Mouse (Mus musculus) MEL (cell line): ENCODE results near the gene Rasgef1b. TPM values are rescaled to one million over a fixed set of nuclear protein-coding genes. Genes with fewer than 3 reads are reported as not detected.

Experiments used
- DNase-seq: peaks from one replicate; pipeline ENCODE4 v3.0.0; 2011; ENCODE audit warnings: low read depth, low spot score
- H3K27ac ChIP-seq: 2 replicates; pipeline ENCODE4 v1.5.1; 2012; ENCODE audit warnings: low read depth, mild to moderate bottlenecking, control low read depth, low read length, moderate library complexity; ENCODE audit not compliant: control insufficient read depth
- H3K27me3 ChIP-seq, 2 experiments: fragments of 150-350 bp in 1 of 2; sonication (generic) in 1 of 2; 2 replicates each; pipeline ENCODE4 v1.6.1; 2012; ENCODE audit warnings: low read length in 2 of 2, mild to moderate bottlenecking in 2 of 2, improper control_type of control experiment in 1 of 2, moderate library complexity in 1 of 2; ENCODE audit not compliant: insufficient read depth in 2 of 2, control insufficient read depth in 1 of 2
- H3K36me3 ChIP-seq, 2 experiments: 2 replicates each; pipeline ENCODE4 v1.6.1; 2012 to 2014; ENCODE audit warnings: low read length in 2 of 2, improper control_type of control experiment in 1 of 2, inconsistent platforms in 1 of 2, mild to moderate bottlenecking in 1 of 2; ENCODE audit not compliant: insufficient read depth in 2 of 2, control insufficient read depth in 1 of 2
- H3K4me1 ChIP-seq, 2 experiments: fragments of 150-350 bp in 1 of 2; sonication (generic) in 1 of 2; 2 replicates each; pipeline ENCODE4 v1.6.1; 2012; ENCODE audit warnings: low read length in 2 of 2, improper control_type of control experiment in 1 of 2, mild to moderate bottlenecking in 1 of 2; ENCODE audit not compliant: insufficient read depth in 2 of 2, control insufficient read depth in 1 of 2
- H3K4me3 ChIP-seq, 2 experiments: fragments of 150-350 bp in 1 of 2; sonication (generic) in 1 of 2; 2 replicates each; pipeline ENCODE4 v1.5.1; 2012; ENCODE audit warnings: low read depth in 2 of 2, low read length in 2 of 2, mild to moderate bottlenecking in 2 of 2, moderate library complexity in 2 of 2, control low read depth in 1 of 2, improper control_type of control experiment in 1 of 2; ENCODE audit not compliant: control insufficient read depth in 1 of 2, insufficient read depth in 1 of 2
- H3K79me2 ChIP-seq: 2 replicates; pipeline ENCODE4 v1.6.1; 2012; ENCODE audit warnings: mild to moderate bottlenecking, low read length, moderate library complexity; ENCODE audit not compliant: control insufficient read depth, poor library complexity, insufficient read depth
- H3K9ac ChIP-seq: 2 replicates; pipeline ENCODE4 v1.6.1; 2012; ENCODE audit warnings: low read depth, mild to moderate bottlenecking, control low read depth, low read length, moderate library complexity; ENCODE audit not compliant: control insufficient read depth, poor library complexity, severe bottlenecking
- H3K9me3 ChIP-seq: fragments of 150-350 bp; sonication (generic); replicated peaks from 2 replicates; pipeline ENCODE4 v1.6.1; 2012; ENCODE audit warnings: mild to moderate bottlenecking, low read length, improper control_type of control experiment, moderate library complexity; ENCODE audit not compliant: insufficient read depth
- CHD1 ChIP-seq: IDR thresholded peaks from 2 replicates; pipeline ENCODE4 v1.6.1; 2012; ENCODE audit warnings: low read depth, mild to moderate bottlenecking, inconsistent platforms, low read length, improper control_type of control experiment
- CHD2 ChIP-seq: IDR thresholded peaks from 2 replicates; pipeline ENCODE4 v1.6.1; 2011; ENCODE audit warnings: low read length, improper control_type of control experiment
- CTCF ChIP-seq, 3 experiments: IDR thresholded peaks in 2 of 3; conservative IDR thresholded peaks in 1 of 3; 2 replicates each; pipeline ENCODE4 v1.5.1; 2011 to 2012; ENCODE audit warnings: low read length in 3 of 3, low read depth in 2 of 3, mild to moderate bottlenecking in 2 of 3, improper control_type of control experiment in 1 of 3, inconsistent platforms in 1 of 3, mixed read lengths in 1 of 3, moderate library complexity in 1 of 3; ENCODE audit not compliant: control insufficient read depth in 1 of 3, insufficient read depth in 1 of 3, poor library complexity in 1 of 3, severe bottlenecking in 1 of 3
- EP300 ChIP-seq, 2 experiments: IDR thresholded peaks; 2 replicates each; pipeline ENCODE4 v1.6.1; 2011; ENCODE audit warnings: improper control_type of control experiment in 2 of 2, low read length in 2 of 2, low read depth in 1 of 2, mild to moderate bottlenecking in 1 of 2
- ETS1 ChIP-seq: IDR thresholded peaks from 2 replicates; pipeline ENCODE4 v1.6.1; 2012; ENCODE audit warnings: low read depth, mild to moderate bottlenecking, inconsistent platforms, low read length, improper control_type of control experiment, moderate library complexity
- GABPA ChIP-seq: IDR thresholded peaks from 2 replicates; pipeline ENCODE4 v1.6.1; 2012; ENCODE audit warnings: low read depth, mild to moderate bottlenecking, inconsistent platforms, low read length, improper control_type of control experiment, moderate library complexity
- JUND ChIP-seq: IDR thresholded peaks from 2 replicates; pipeline ENCODE4 v1.6.1; 2011; ENCODE audit warnings: low read depth, mild to moderate bottlenecking, improper control_type of control experiment, low read length
- KAT2A ChIP-seq: conservative IDR thresholded peaks from 2 replicates; pipeline ENCODE4 v1.6.1; 2012; ENCODE audit warnings: low read depth, low read length, improper control_type of control experiment, inconsistent platforms
- MAZ ChIP-seq: IDR thresholded peaks from 2 replicates; pipeline ENCODE4 v1.6.1; 2012; ENCODE audit warnings: low read depth, mild to moderate bottlenecking, inconsistent platforms, low read length, improper control_type of control experiment
- MEF2A ChIP-seq: IDR thresholded peaks from 2 replicates; pipeline ENCODE4 v1.6.1; 2014; ENCODE audit warnings: low read depth, mild to moderate bottlenecking, inconsistent platforms, low read length, improper control_type of control experiment; ENCODE audit not compliant: poor library complexity, insufficient replicate concordance, severe bottlenecking; ENCODE audit errors: extremely low read depth
- MYC ChIP-seq: IDR thresholded peaks from 2 replicates; pipeline ENCODE4 v1.6.1; 2011; ENCODE audit warnings: low read depth, mild to moderate bottlenecking, low read length, improper control_type of control experiment, moderate library complexity
- NELFE ChIP-seq: IDR thresholded peaks from 2 replicates; pipeline ENCODE4 v1.6.1; 2011; ENCODE audit warnings: low read depth, low read length, improper control_type of control experiment
- POLR2AphosphoS2 ChIP-seq: IDR thresholded peaks from 2 replicates; pipeline ENCODE4 v1.6.1; 2011; ENCODE audit warnings: low read length, improper control_type of control experiment
- POLR2AphosphoS5 ChIP-seq: IDR thresholded peaks from 2 replicates; pipeline ENCODE4 v1.6.1; 2012; ENCODE audit warnings: low read depth, borderline replicate concordance, mild to moderate bottlenecking, inconsistent platforms, low read length, moderate library complexity, mixed read lengths
- RCOR1 ChIP-seq: IDR thresholded peaks from 2 replicates; pipeline ENCODE4 v1.6.1; 2012; ENCODE audit warnings: low read depth, mild to moderate bottlenecking, inconsistent platforms, low read length, improper control_type of control experiment
- SMC3 ChIP-seq: IDR thresholded peaks from 2 replicates; pipeline ENCODE4 v1.6.1; 2011; ENCODE audit warnings: low read depth, low read length, improper control_type of control experiment
- TAL1 ChIP-seq: IDR thresholded peaks from 2 replicates; pipeline ENCODE4 v1.6.1; 2012; ENCODE audit warnings: mild to moderate bottlenecking, inconsistent platforms, low read length, moderate library complexity, mixed read lengths
- TBP ChIP-seq: IDR thresholded peaks from 2 replicates; pipeline ENCODE4 v1.8.0; 2011; ENCODE audit warnings: low read depth, low read length, improper control_type of control experiment
- TCF12 ChIP-seq: IDR thresholded peaks from 2 replicates; pipeline ENCODE4 v1.6.1; 2014; ENCODE audit warnings: low read depth, mild to moderate bottlenecking, inconsistent platforms, low read length, improper control_type of control experiment, moderate library complexity
- UBTF ChIP-seq: IDR thresholded peaks from 2 replicates; pipeline ENCODE4 v1.6.1; 2012; ENCODE audit warnings: low read depth, mild to moderate bottlenecking, inconsistent platforms, low read length, improper control_type of control experiment, moderate library complexity, borderline replicate concordance; ENCODE audit not compliant: insufficient read depth
- USF2 ChIP-seq, 2 experiments: IDR thresholded peaks; 2 replicates each; pipeline ENCODE4 v1.6.1; 2011 to 2012; ENCODE audit warnings: improper control_type of control experiment in 2 of 2, low read length in 2 of 2, borderline replicate concordance in 1 of 2, inconsistent platforms in 1 of 2, low read depth in 1 of 2, mild to moderate bottlenecking in 1 of 2; ENCODE audit not compliant: insufficient read depth in 1 of 2
- ZC3H11A ChIP-seq: IDR thresholded peaks from 2 replicates; pipeline ENCODE4 v1.6.1; 2012; ENCODE audit warnings: low read depth, mild to moderate bottlenecking, inconsistent platforms, low read length, improper control_type of control experiment
- ZMIZ1 ChIP-seq: IDR thresholded peaks from 2 replicates; pipeline ENCODE4 v1.6.1; 2012; ENCODE audit warnings: low read depth, mild to moderate bottlenecking, inconsistent platforms, low read length, improper control_type of control experiment, moderate library complexity
- ZNF384 ChIP-seq: IDR thresholded peaks from 2 replicates; pipeline ENCODE4 v1.6.1; 2012; ENCODE audit warnings: low read depth, mild to moderate bottlenecking, inconsistent platforms, low read length, improper control_type of control experiment
- polyA plus RNA-seq, 2 experiments: library from polyadenylated mRNA; stranded (reverse) in 1 of 2; unstranded in 1 of 2; fragments of >175 nt in 1 of 2; fragments of >200 nt in 1 of 2; gene quantifications; 2 replicates each; pipeline versions ENCODE4 v1.2.1 to v1.2.4; 2012; ENCODE audit warnings: low replicate concordance in 2 of 2, low read depth in 1 of 2; ENCODE audit not compliant: insufficient read length in 2 of 2, insufficient read depth in 1 of 2, missing spikeins in 1 of 2
- total RNA-seq: library from RNA; depleted of rRNA; stranded (reverse); fragments of 300-350 nt; gene quantifications from 2 replicates; pipeline ENCODE4 v1.2.3, GENCODE M21; 2012

Gene Rasgef1b
- total and polyA plus RNA-seq, 3 experiments: not detected

GRCm38 (mm10) chr5:99368615-99369014 lies 360.2 kb downstream of the Rasgef1b start:
- Histone ChIP-seq H3K9me3 (no peaks in the 10 kb centered on the region), H3K9ac (no peak overlapping the region), H3K27ac (no peak overlapping the region), H3K4me1 (no peaks in the 10 kb centered on the region), H3K4me3 (no peak overlapping the region), H3K27me3 (no peaks in the 10 kb centered on the region; a peak in 1 of 4 replicates), H3K79me2 (no peaks in the 10 kb centered on the region)
- DNase-seq: no peak
- no peak for TF ChIP-seq NELFE
- no peak for TF ChIP-seq ZC3H11A
- no peak for TF ChIP-seq TCF12
- TF ChIP-seq RCOR1: no peak
- no peak for TF ChIP-seq ETS1
- no peak for TF ChIP-seq TAL1
- no peak for TF ChIP-seq MAZ
- no peak for TF ChIP-seq CTCF (IDR thresholded peaks at IDR 0.05 in 2 of 3, conservative IDR thresholded peaks at IDR 0.05 in 1 of 3; ENCODE audit: control insufficient read depth in 1 of 3, insufficient read depth in 1 of 3, low read depth in 2 of 3, low read length in 3 of 3, poor library complexity in 1 of 3, severe bottlenecking in 1 of 3)
- TF ChIP-seq JUND: no peak
- TF ChIP-seq MEF2A: no peak
- no peak for TF ChIP-seq USF2 (IDR thresholded peaks at IDR 0.05; ENCODE audit: borderline replicate concordance in 1 of 2, insufficient read depth in 1 of 2, low read depth in 1 of 2, low read length in 2 of 2)
- TF ChIP-seq TBP: no peak
- no peak for TF ChIP-seq CHD1
- no peak for TF ChIP-seq EP300 (IDR thresholded peaks at IDR 0.05; ENCODE audit: low read depth in 1 of 2, low read length in 2 of 2)
- TF ChIP-seq ZNF384: no peak
- TF ChIP-seq SMC3: no peak
- TF ChIP-seq ZMIZ1: no peak
- TF ChIP-seq POLR2AphosphoS5: no peak
- no peak for TF ChIP-seq KAT2A
- TF ChIP-seq, all 39 proteins: peak for 0
- H3K36me3 ChIP-seq: no peaks in the 10 kb centered on the region

DNA sequence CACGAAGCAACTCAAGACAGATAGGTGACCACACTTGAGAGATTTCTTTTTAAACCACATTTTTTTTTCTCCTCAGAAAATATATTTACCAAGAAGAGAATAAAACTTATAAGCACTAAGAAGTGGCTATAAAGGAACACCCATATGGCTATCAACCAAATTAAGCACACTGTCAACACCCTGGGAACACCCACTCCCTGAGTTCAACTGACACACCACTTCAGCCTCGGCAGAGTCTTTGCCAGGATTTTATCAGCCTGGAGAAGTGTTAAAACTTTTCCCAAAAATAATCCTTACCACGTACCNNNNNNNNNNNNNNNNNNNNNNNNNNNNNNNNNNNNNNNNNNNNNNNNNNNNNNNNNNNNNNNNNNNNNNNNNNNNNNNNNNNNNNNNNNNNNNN lies 368.3 kb downstream of the Rasgef1b start:
- Histone ChIP-seq H3K4me1 (no peaks in the 10 kb centered on the region), H3K36me3 (no peaks in the 10 kb centered on the region), H3K9ac (no peak overlapping the region), H3K79me2 (no peaks in the 10 kb centered on the region), H3K4me3 (no peak overlapping the region), H3K9me3 (no peaks in the 10 kb centered on the region), H3K27me3 (no peaks in the 10 kb centered on the region), H3K27ac (no peak overlapping the region)
- TF ChIP-seq ETS1: no peak
- no peak for TF ChIP-seq POLR2AphosphoS2
- no peak for TF ChIP-seq UBTF
- TF ChIP-seq SMC3: no peak
- TF ChIP-seq GABPA: no peak
- TF ChIP-seq JUND: no peak
- no peak for TF ChIP-seq CHD2
- no peak for TF ChIP-seq MYC
- DNase-seq: no peak
